Mouse (Mus musculus) left cerebral cortex, adult 11 months (tissue): ENCODE measurements at regions not wholly inside any gene's neighbourhood (a gene's known extent, or its start where the extent isn't known, plus 50 kb on each side); places are given as distances from the start of the nearest gene placed in this dataset.

Experiments used
- DNase-seq: peaks from one replicate; pipeline ENCODE4 v3.0.0; 2022; ENCODE audit warnings: low spot score

DNA sequence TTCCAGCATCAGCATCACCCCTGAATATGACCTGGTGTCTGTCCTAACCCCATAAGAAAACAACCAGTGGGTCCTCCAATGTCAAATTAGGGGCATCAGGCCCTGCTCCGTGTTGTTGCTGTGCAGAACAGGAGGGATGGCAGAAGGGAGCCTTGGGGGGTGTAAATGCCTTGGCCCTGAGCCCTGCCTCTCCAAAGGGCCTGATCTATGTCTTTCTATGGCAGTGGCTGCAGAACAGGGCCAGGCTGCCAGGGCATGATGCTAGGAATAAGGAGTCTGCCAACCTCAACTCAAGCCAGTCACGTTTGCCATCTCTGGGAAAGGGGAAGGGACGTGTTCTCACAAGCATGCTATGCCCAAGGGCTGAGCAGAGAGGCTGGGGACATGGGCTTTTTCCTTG is 172.9 kb downstream of the Kcna5 start:
- DNase-seq, result no peak

DNA sequence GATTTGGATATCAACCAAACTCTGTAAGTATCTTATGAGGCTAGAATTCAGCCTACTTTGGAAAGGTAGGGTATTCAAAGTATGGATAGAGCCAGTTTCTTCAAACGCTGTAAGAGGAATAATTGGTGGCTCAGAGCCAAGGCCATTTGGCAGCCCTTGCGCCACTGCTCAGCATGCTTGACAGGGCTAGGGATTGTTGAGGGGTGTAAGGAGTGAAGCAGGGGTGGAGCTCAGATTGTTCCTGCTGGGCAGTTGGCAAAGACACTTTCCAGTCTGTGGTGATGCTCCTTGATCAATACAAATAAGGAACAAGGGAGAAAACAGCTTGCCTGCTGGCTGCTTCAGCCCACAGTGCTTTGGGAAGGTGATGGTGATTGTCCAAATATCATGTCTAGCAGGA is 181.9 kb downstream of the Kcna5 start:
- no peak for DNase-seq

DNA sequence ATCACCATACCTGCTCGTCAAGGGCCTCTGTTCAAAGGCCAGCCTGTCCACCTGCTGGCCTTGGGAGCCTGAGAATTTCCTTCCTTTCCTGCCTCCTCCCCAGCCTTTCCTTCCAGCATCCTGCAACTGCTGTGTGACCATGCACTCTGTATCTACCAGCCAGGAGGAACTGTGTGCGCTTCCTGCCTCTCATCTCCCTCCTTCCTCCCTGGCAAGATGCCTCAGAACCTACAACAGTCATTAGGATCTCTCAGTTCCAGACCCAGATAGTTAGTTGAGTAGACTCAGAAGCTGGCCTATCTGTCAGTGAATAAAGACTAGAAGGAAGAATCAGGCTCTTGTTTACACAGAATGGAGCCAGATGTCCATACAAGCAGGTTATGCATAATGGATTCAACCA is 183.8 kb upstream of the Ntf3 start:
- no peak for DNase-seq

DNA sequence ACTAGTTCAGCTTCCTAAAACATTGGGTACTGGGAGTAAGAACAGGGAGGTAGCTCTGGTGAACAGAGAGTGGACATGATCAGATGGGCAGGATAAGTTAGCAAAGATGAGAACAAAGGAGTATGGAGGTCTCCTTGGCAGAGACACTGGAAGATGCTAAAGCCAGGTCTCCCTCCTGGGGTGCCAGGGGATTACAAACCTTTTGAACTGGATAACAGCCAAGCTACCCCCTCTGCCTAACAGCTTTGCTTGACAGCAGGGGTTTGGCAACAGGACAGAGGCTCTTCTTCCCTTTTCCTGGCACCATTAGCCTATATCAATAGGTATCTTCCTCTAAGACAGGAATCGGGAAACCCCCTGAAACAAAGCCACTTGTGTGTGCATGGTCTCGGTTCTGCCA is 183.2 kb upstream of the Ntf3 start:
- no peak for DNase-seq

DNA sequence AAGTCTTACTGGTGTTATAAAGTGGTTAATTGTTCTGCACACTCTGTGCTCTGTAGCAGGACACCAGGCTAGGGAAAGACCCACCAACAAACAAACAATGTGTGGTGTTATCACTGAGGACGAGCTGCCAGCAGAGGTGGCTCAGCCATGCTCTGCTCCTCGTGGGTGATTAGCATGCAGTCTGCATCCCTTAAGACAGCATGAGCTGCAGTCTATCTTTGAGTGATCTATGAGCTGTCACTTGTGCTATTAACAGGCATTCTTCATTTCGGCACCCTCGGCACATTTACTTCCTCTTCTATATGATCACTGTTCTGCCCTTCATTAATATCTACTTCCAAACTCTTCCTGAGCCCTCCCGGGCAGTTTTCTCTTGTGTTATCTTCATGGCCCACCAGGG is 178.5 kb upstream of the Ntf3 start:
- no peak for DNase-seq

DNA sequence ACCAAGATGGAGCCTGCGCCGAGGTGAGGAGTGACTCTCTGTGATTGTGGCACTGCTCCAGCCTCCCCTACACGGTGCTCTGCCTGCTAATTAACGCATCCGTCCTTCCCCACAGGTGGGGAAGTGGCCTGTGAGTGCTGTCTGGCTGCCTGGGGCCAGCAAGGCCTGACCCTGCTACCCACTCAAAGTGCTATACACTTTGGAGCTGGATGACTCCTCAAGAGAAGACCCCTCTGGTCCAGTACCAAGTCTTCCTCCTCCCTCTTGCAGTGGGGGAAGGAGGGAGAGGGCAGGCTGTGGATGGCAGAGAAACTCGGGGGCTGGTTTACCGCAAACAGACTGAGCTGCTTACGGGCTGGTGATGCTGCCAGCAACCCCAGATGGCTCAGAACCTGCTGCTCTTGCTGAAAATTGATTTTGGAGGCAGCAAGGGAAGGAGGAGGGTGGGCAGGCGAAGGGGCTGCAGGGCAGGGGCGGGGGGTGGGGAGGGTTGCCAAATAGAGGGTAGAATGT is 173.4 kb upstream of the Ntf3 start:
- DNase-seq, result no peak

DNA sequence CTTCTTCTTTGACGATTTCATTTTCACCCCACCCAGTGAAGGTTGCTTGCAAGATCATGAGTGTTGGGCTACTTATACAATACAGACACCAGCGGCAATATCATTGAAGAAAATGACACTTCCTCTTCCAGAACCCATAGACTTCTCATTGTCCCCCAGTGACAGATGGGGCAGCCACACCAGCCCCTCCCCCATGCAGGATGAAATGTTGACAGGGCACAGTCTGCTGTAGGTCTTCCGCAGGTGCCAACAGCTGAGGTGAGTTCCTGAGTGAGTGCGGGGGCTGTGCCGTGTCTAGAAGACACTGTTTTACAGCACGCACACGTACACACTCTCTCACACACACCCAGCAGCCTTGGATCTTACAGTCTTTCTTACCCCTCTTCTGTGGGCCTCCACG is 171.0 kb upstream of the Ntf3 start:
- no peak for DNase-seq

DNA sequence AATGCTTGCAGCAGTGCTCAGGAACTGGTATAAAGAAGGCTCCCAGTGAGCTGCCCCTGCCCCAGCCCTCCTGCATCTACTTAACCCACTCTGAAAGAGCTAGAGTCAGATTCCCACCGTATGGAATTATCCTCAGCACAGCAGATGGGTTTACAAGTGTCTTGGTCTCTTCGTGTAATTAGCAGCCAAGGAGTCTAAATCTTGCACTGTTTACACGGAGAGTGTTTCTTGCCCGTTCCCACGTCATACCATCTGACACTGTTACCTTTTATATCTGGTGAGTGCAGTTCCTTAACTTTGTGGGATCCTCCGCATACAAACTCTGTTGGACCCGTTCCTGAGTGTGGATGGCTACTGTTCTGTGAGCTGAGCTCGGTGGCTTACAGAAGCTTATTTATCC is 167.5 kb upstream of the Ntf3 start:
- DNase-seq, result peak; percentile 29

DNA sequence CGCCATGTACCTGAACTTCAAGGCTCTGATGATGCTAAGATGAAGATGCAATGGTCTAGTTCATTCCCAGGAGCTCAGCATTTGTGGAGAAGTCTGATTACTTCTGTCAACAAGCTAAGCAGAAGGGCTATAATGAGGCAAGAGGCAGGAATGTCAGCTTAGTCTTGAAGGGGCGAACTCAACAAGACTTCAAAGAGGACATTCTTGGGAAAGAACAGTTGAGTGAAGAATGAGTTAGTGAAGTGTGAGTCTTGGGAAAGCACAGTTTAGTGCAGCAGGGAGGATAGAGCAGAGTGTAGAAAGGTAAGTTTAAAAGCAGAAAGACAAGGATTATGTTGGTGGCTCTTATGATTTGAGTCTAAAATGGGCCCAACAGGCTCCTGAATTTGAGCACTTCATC is 160.5 kb upstream of the Ntf3 start:
- no peak for DNase-seq

DNA sequence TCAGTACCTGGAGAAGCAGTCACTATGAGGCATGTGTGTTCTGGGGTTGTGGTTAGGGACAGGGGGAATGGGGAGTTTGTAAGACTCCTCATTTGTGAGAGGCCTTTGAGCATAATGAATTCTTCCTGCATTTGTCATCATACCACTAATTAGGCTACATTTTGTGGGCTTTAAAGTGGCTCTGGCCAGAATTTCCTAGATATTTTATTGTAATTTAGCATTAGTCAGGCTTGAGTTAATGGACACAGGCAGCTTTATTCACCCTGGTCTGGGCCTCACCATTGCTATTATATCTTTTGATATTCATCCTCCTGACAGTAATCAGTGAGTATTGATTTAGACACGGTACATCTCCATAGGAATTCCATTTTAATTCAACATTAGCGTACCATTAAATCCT is 151.8 kb upstream of the Ntf3 start:
- no peak for DNase-seq

DNA sequence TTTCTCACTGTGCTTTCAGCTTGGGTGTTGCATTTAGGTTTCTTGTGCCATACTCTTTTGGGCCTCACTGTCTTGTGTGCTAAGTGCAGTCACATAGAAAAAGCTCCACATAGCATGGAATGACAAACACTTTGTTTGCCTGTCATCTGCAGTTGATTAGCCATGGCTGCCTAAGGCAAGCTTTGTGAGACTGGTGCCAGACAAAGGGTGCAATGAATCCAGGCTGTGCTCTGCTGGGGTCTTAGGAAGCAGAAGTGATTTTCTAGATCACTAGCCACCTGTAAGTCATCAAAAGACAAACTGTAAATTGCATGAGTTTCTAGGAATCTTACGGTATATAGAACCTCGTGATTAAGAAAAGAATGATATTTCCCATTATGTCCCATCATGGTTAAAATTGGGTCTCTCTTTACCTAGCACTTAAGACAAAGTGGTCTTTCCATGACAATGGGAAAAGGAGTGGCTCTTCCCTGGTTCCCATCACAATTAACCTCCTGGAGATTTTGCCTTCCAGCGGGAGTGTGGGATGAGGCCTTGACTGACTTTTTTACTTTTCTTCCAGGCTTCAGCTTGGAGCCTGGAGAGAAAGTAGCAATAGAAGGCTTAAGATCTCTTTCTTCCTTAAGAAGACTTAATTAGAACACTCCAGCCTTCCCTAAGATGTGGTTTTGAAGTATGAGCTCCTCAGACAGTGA is 144.2 kb upstream of the Ntf3 start:
- DNase-seq, result no peak

DNA sequence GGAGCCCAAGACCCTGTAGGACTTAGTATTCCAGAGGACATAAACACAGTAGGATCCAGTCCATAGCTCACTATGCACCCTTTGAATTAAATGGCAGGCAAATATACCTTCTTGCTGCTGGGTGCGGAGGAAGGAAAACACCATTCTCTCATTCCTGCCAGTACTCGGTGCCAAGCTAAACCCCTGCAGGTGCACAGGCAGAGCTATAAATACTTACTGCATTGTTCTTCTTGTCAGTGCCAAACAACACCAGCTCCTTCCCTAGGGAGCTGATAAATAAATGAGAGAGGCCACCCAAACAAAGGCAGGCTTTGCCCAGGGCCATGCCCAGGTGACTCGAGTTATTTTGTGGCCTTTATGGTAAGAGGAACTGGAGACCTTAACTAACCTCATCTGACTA is 136.4 kb upstream of the Ntf3 start:
- no peak for DNase-seq

DNA sequence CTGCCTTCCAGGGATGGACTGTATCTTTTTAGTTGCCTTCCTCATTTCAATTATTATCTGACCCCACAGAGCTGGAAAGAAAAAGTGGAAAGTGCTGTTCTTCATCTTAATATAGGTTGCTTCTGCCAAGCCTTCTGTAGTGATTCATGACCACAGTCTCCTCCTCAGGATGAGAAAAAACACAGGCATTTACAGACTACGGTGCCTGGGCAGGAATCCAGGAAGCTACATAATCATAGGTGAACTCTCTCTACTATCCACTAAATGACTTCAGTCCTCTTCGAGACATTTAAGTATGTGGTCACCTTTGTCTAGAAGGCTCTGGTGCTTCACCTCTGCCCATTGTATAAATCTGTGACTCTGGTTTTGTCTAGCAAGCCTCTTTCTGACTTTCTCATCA is 124.9 kb upstream of the Ntf3 start:
- no peak for DNase-seq

DNA sequence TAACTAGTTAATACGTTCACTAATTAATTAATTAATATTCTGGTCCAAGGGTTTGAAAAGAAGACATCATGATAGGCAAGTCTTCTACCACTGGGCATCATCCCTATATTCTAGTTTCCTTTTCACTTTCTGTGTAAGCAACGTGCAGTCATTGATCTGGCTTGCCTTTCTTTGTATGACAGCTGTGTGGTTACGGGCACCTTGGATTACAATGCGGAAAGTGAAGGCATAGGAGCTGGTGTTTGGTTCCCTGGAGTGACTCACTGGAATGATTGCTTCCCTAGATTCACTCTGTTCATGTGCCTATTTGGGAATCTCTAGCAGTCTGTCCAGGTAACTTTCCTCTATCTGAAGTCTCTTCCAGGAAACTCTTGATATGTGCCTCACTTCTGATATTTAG is 120.5 kb upstream of the Ntf3 start:
- DNase-seq, result no peak

DNA sequence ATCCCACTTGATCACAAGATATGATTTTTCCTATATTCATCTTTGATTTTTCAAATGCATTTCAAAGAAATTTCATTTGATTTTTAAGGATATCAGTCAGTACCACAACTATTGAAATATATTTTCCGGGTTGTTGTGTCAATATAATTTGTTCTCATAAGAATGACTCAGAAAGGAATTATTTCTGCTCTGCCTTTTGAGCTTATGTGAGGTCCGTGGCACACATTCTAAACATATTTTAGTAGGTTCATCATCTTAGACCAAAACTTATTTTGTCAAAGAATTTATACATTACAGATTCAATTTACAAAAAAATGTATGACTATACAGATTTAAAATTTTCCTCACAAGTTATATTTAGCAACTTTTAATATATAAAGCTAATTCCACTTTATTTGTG is 119.5 kb upstream of the Ntf3 start:
- DNase-seq, result no peak

DNA sequence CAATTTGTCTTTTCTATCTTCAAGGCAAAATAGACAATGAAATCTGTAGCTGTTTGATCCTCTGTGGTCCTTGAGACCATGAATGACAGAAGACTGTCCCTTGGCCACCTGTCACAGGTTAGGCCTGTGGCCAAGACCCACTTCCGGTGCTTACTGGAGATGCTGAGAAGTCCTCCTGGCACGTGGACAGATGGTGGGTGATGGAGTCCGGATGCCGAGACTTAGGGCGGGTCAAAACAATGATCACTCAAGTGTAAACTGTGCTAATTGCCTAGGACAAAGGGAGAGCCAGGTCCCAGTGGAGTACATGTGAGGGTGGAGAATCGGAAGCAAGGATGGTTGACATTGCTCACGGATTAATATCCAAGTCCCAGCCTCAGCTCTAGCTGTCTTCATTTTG is 117.7 kb upstream of the Ntf3 start:
- DNase-seq, result no peak

DNA sequence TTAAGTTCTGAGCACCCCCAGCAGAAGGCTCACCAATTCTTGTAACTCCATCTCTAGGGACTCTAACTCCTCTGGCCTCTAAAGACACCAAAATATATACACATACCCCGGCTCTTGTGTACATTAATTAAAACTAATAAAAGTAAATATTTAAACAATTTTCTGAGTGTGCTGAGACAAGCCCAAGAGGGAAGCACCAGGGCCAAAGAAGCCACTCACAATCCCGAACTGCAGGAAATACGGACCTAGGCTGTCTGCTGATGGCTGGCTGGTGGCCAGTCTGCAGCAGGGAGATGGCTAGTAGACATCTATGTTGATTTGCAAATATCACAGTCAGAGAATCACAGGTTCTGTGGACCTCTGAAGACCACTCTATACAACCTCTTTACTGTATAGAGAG is 113.6 kb upstream of the Ntf3 start:
- no peak for DNase-seq

DNA sequence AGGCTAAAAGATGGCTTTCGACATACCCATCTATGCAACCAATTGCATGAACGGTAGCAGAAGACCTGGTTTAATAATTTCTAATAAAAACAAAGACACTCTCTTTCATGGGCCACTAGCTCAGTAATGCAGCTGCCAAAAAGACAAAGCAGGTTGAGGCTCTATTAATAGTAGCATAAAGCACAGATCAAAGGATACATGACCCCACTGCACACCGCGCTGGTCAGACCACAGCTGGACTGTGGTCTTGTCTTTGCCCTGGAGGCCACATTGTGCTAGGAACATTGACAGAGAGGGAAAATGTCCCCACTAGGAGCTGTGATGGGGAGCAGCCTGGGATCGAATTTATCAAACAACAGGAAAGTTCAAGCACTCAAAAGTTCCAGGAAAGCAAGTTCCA is 79.3 kb upstream of the Ntf3 start:
- no peak for DNase-seq

DNA sequence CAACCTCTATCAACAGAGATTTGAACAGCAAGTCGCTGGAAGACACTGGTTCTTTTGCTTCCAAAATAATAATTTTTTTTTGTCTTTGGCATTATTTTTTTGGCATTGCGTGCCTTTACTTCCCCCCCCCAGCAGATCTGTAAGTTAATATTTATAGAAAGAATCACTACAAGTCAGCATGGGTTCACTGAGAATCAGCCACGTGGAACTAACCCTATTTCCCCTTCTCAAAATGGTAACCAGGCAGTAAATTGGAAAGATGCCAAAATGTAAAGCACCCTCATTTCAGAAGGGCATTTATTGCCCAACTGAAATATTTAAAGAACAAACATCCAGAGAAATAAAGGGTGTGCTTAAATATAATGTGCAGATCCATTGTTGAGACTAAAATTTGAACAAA is 78.7 kb upstream of the Ntf3 start:
- no peak for DNase-seq

DNA sequence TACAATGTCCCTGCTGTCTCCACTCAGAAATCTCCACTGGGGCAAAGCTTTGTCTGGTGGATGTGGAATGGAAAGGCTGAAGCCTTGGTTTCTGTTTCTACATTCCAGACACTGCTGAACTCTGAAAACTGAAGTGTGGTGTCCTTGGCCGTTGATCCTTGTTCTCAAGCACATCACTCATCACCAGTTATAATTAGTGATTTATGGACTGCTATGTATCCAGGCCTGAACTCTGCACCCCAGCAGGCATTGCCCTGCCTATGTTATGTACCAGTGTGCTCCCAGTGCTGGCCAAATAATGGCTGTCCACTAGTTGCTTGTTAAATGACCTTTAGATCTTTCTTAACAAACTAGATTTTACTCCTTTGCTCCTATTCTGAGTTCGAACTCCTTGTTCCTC is 75.6 kb upstream of the Ntf3 start:
- DNase-seq, result no peak

DNA sequence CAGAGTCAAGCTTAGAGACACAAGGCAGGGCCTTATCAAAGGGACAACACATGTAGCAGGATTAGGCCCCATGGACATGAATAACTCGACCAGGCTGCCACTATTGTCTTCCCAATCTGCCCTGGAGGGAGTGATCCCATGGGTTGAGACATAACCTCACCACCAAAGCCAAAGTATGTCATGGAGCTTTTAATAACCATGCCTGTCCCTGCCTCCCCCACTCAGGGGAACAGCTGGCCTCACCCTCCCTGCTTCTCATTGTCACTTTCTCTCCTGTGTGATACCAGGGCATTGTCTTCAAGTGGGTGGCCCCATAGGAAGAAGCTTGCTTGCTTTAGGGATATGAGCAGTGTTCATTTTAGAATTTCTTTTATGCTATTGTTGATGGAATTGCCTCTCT is 73.5 kb upstream of the Ntf3 start:
- DNase-seq, result no peak
